Mouse (Mus musculus) bone marrow, adult 2 months (tissue): ENCODE measurements around the gene Cdh12. TPM values are rescaled to one million over a fixed set of nuclear protein-coding genes. Genes with fewer than 3 reads are reported as not detected.

Experiments used
- H3K27ac ChIP-seq: fragments of 200-500 bp; 2 replicates; pipeline ENCODE4 v1.5.1; 2012; ENCODE audit warnings: low read depth, mild to moderate bottlenecking, control low read depth, inconsistent platforms, low read length; ENCODE audit not compliant: control insufficient read depth, poor library complexity, insufficient read depth
- H3K4me1 ChIP-seq: fragments of 200-500 bp; 2 replicates; pipeline ENCODE4 v1.6.1; 2011; ENCODE audit warnings: low read length; ENCODE audit not compliant: control insufficient read depth, insufficient read depth
- H3K4me3 ChIP-seq: fragments of 200-500 bp; replicated peaks from 2 replicates; pipeline ENCODE3; 2011; ENCODE audit warnings: mild to moderate bottlenecking, low read depth, low read length, control low read depth; ENCODE audit not compliant: control insufficient read depth
- CTCF ChIP-seq: fragments of 200-500 bp; IDR thresholded peaks from 2 replicates; pipeline ENCODE4 v1.5.1; 2011; ENCODE audit warnings: low read length, control low read depth; ENCODE audit not compliant: control insufficient read depth, insufficient read depth
- POLR2A ChIP-seq: fragments of 200-500 bp; IDR thresholded peaks from 2 replicates; pipeline ENCODE4 v1.6.1; 2011; ENCODE audit warnings: low read depth, mild to moderate bottlenecking, control low read depth, low read length, borderline replicate concordance; ENCODE audit not compliant: control insufficient read depth
- WGBS: fragments of 180-500 bp; shearing (Covaris S2); methylation state at CpG from one replicate; pipeline ENCODE4 v1.1.7; 2018; 5-methylcytosine and 5-hydroxymethylcytosine counted together
- polyA plus RNA-seq: library from polyadenylated mRNA; stranded (reverse); fragments of >200 nt; gene quantifications from 2 replicates; pipeline ENCODE4 v1.2.4, GENCODE M21; 2011; ENCODE audit warnings: low replicate concordance; ENCODE audit not compliant: missing spikeins, insufficient read depth, insufficient read length

The Cdh12 gene
- polyA plus RNA-seq, 1 experiment: not detected

DNA sequence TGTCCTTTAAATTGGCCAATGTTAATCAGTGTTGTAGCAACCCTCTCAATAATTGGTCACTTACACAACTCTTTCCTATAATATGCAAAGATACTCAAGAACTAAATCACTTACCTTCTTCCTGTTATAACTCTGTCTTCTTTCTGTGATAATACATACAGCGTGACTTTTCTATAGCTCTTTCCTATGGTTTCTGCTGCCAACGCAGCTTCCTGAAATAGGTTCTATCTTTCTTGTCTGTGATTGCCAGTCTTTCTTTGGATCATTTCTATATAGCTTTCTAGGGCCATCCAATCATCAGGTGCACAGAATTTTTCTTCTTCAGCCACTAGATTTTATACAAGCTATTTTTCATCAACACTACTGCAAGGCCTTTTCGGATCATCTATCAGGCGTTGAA is 1106.9 kb downstream of the Cdh12 start:
- no peak for TF ChIP-seq CTCF
- no peak for TF ChIP-seq POLR2A
- no peak overlapping the region for H3K4me3 ChIP-seq
- no peak overlapping the region for H3K27ac ChIP-seq

GRCm38 (mm10) chr15:21566314-21567051 is 1117.4 kb downstream of the Cdh12 start:
- TF ChIP-seq CTCF: no peak
- no peak for TF ChIP-seq POLR2A
- H3K4me1 ChIP-seq: no peaks in the 10 kb centered on the region
- H3K27ac ChIP-seq: no peak overlapping the region
- 65% methylated on average over 5 of the region's 5 CpGs for WGBS
- H3K4me3 ChIP-seq: no peak overlapping the region

More for the DNA sequence above, 1106.9 kb downstream of the Cdh12 start:
- WGBS: 75% methylated on average over 4 of the region's 4 CpGs
- no peaks in the 10 kb centered on the region for H3K4me1 ChIP-seq

DNA sequence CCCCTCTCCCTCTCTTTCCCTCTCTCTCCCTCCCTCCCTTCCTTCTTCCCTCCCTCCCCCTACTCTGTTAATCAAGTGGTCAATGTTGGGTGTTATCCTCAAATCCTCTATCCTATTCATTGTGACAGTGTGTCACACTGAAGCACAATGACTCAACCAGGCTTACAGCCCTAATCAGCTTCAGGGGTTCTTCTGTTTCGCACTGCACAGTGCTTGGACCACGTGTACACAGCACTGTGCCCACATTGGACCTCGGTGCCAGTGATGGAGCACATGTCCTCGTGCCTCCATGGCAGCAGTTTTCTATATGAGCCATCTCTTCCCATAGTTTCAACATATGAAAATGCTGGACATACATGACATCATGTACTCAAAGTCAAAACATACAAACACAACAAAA is 1155.4 kb downstream of the Cdh12 start:
- WGBS: 55% methylated on average over 4 of the region's 4 CpGs
- TF ChIP-seq POLR2A (no peak), CTCF (no peak)
- H3K27ac ChIP-seq: no peak overlapping the region
- H3K4me3 ChIP-seq: no peak overlapping the region
- no peaks in the 10 kb centered on the region for H3K4me1 ChIP-seq

Other genes with a start within 250 kb of the Cdh12 start
- not detected in 2 replicates for gene Acot10, start 217.5 kb downstream of the Cdh12 start, polyA plus RNA-seq